Mouse (Mus musculus) limb, embryonic 14.5 days (tissue): ENCODE data around the gene Hps5. TPM values are rescaled to one million over a fixed set of nuclear protein-coding genes. Genes with fewer than 3 reads are reported as not detected.
A peak's percentile ranks its signal among the peaks of the same experiment; 100 is the strongest.

Experiments
- ATAC-seq: fragments of 200-750 bp; cut with Nextera tagmentation; 2 replicates; pipeline ENCODE4 v1.8.0; 2017; ENCODE audit warnings: low read depth, moderate number of reproducible peaks, moderate TSS enrichment; ENCODE audit not compliant: low FRiP score
- DNase-seq: peaks from one replicate; pipeline ENCODE4 v3.0.0-alpha.2; 2015; ENCODE audit warnings: low spot score
- H3K27ac ChIP-seq: fragments of 300-500 bp; sonication (generic); replicated peaks from 2 replicates; pipeline ENCODE4 v1.5.1; 2014; ENCODE audit warnings: low read depth, mild to moderate bottlenecking, low read length, moderate library complexity, mixed read lengths
- H3K27me3 ChIP-seq: fragments of 300-500 bp; sonication (generic); 2 replicates; pipeline ENCODE4 v1.6.1; 2014; ENCODE audit warnings: low read length, mixed read lengths; ENCODE audit not compliant: control insufficient read depth, insufficient read depth
- H3K36me3 ChIP-seq: fragments of 300-500 bp; sonication (generic); 2 replicates; pipeline ENCODE4 v1.6.1; 2014; ENCODE audit warnings: mild to moderate bottlenecking, low read length, moderate library complexity, mixed read lengths; ENCODE audit not compliant: control insufficient read depth, insufficient read depth
- H3K4me1 ChIP-seq: fragments of 300-500 bp; sonication (generic); 2 replicates; pipeline ENCODE4 v1.6.1; 2014; ENCODE audit warnings: antibody characterized with exemption, low read length, mixed read lengths; ENCODE audit not compliant: control insufficient read depth, insufficient read depth
- H3K4me2 ChIP-seq: fragments of 300-500 bp; sonication (generic); replicated peaks from 2 replicates; pipeline ENCODE4 v1.6.1; 2014; ENCODE audit warnings: low read depth, mild to moderate bottlenecking, low read length, moderate library complexity; ENCODE audit not compliant: severe bottlenecking
- H3K4me3 ChIP-seq: fragments of 300-500 bp; sonication (generic); replicated peaks from 2 replicates; pipeline ENCODE4 v1.5.1; 2014; ENCODE audit warnings: low read length
- H3K9ac ChIP-seq: fragments of 300-500 bp; sonication (generic); 2 replicates; pipeline ENCODE4 v1.6.1; 2014; ENCODE audit warnings: mild to moderate bottlenecking, low read depth, low read length, moderate library complexity; ENCODE audit not compliant: severe bottlenecking
- H3K9me3 ChIP-seq: fragments of 300-500 bp; sonication (generic); 2 replicates; pipeline ENCODE4 v1.6.1; 2016; ENCODE audit warnings: low read length; ENCODE audit not compliant: control insufficient read depth
- POLR2A ChIP-seq: fragments of 200-500 bp; IDR thresholded peaks from 2 replicates; pipeline ENCODE4 v1.8.0; 2012; ENCODE audit warnings: inconsistent platforms, mild to moderate bottlenecking, moderate library complexity, borderline replicate concordance; ENCODE audit not compliant: insufficient read depth, insufficient read length; ENCODE audit errors: extremely low read depth
- whole genome bisulfite sequencing: fragments of 180-500 bp; shearing (Covaris S2); extraction: QIAGEN DNeasy Blood & Tissue Kit; methylation state at CpG from one replicate; pipeline ENCODE4 v1.1.7; 2014; 5-methylcytosine and 5-hydroxymethylcytosine counted together
- polyA plus RNA-seq, 2 experiments: library from polyadenylated mRNA; depleted of rRNA in 1 of 2; stranded (reverse) in 1 of 2; unstranded in 1 of 2; fragments of >200 nt; fragmentation: Nextera tagmentation in 1 of 2; extraction: Ambion mirVana in 1 of 2; gene quantifications; 2 replicates each; pipeline versions ENCODE4 v1.2.1 to v1.2.3; 2012 to 2014

Hps5 gene
- polyA plus RNA-seq, 2 experiments: 20.6 to 34.2 TPM

DNA sequence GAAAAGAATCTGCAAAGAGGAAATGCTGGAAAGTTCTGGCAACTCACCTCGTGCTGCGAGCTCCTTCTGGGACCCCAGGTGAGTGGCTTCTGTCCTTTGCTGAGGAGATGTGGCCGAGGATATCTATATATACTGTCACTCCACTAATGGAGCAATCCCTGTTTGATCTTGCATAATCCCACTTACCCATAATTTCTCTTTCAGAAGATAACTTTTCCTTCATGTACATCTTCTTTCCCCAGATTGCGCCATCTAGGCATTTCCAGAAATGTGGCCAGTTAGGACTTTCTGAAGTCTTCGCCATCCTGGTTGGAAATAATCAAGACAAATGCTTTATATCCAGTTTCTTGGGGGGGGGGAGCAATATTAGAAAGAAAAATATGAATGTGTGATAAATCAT lies 80.3 kb downstream of the Hps5 start, which contains the start of gene Saa3:
Gene Saa3, minus strand, starts transcription at position 101 of the 400 bp plus-strand sequence.
- no peaks in the 10 kb centered on the region for H3K9me3 ChIP-seq
- no peaks in the 10 kb centered on the region for H3K27me3 ChIP-seq
- no peaks in the 10 kb centered on the region for H3K4me1 ChIP-seq
- no peak within 1 kb of the TSS for H3K4me2 ChIP-seq
- H3K4me3 ChIP-seq: no peak within 1 kb of the TSS
- ATAC-seq (no peak), DNase-seq (no peak)
- H3K27ac ChIP-seq: no peak within 1 kb of the TSS
- no peaks in the 10 kb centered on the region for H3K36me3 ChIP-seq
- no peak for TF ChIP-seq POLR2A
- no peak within 1 kb of the TSS for H3K9ac ChIP-seq
- WGBS: 85% methylated on average over 5 of the region's 5 CpGs

DNA sequence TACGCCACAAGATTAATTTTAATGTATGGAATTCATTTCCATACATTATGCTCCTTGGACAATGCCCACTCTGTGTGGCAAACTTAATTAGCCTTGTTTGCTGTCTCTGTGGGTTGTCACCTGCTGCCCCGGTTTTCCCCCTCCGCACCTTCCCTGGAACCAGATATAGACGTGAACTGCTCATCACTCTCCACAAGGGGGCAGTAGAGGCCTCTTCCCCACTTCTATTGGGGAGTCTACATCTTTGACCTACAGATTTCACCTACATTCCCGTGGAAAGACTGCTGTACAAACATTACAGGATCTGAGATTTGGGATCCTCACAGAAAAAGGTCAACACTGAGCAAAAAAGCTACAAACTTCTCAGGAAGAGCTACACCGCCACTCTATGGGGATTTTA lies 81.3 kb downstream of the Hps5 start:
- Histone ChIP-seq H3K4me3 (no peak overlapping the region), H3K4me2 (no peak overlapping the region), H3K9ac (no peak overlapping the region), H3K9me3 (no peaks in the 10 kb centered on the region), H3K36me3 (no peaks in the 10 kb centered on the region), H3K4me1 (peaks cover 3% of the 10 kb centered on the region; the same call in 1 of the 2 replicates), H3K27ac (no peak overlapping the region), H3K27me3 (no peaks in the 10 kb centered on the region)
- 34% methylated on average over 6 of the region's 6 CpGs for WGBS
- peak; percentile 57 for DNase-seq
- ATAC-seq: no peak
- TF ChIP-seq POLR2A: no peak

DNA sequence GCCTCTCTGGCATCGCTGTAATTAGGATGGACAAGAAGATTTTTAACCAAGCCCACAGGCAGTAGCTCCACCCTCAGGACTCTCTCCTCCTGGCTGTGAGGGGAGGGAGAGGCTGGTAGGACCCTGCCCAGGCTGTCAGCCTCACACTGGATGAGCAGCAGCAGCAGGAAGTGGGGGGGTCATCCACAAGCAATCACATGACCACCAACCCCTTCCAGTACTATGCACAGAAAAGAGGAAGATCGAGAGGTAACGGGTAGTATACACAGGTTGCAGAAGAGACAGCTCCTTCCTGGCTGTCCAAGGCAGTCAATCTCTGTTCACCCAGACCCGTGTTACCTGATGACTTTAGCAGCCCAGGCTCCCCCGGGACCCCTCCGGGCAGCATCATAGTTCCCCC lies 83.6 kb downstream of the Hps5 start:
- DNase-seq: no peak
- 77% methylated on average over 6 of the region's 6 CpGs for WGBS
- Histone ChIP-seq H3K9ac (no peak overlapping the region), H3K9me3 (no peaks in the 10 kb centered on the region), H3K4me1 (peaks cover 8% of the 10 kb centered on the region; the same call in 1 of the 2 replicates), H3K27ac (no peak overlapping the region), H3K4me3 (no peak overlapping the region), H3K36me3 (peaks cover 8% of the 10 kb centered on the region; the same call in 1 of the 2 replicates), H3K4me2 (no peak overlapping the region), H3K27me3 (no peaks in the 10 kb centered on the region)
- no peak for TF ChIP-seq POLR2A
- ATAC-seq: no peak

Other genes starting within 250 kb of the Hps5 start
- 12.2 and 12.8 TPM in 2 replicates for gene Sergef, start 156.3 kb downstream of the Hps5 start, polyA plus RNA-seq (2012; rRNA removed)
- 12.8 and 13.1 TPM in 2 replicates for gene Sergef, start 156.3 kb downstream of the Hps5 start, polyA plus RNA-seq (2014; fragmentation: Nextera tagmentation; extraction: Ambion mirVana)
- gene Tph1, start 123.5 kb downstream of the Hps5 start, polyA plus RNA-seq (2012; rRNA removed): 0.29 TPM in 2 replicates
- 1.1 and 1.6 TPM in 2 replicates for gene Tph1, start 123.5 kb downstream of the Hps5 start, polyA plus RNA-seq (2014; fragmentation: Nextera tagmentation; extraction: Ambion mirVana)
- gene Saal1, start 85.4 kb downstream of the Hps5 start, polyA plus RNA-seq (2012; rRNA removed): 20.8 and 21.4 TPM in 2 replicates
- gene Saal1, start 85.4 kb downstream of the Hps5 start, polyA plus RNA-seq (2014; fragmentation: Nextera tagmentation; extraction: Ambion mirVana): 30.6 and 33.4 TPM in 2 replicates
- 0.21 and 0.22 TPM in 2 replicates for gene Saa3, start 80.4 kb downstream of the Hps5 start, polyA plus RNA-seq (2012; rRNA removed)
- 0.19 and 0.33 TPM in 2 replicates for gene Saa3, start 80.4 kb downstream of the Hps5 start, polyA plus RNA-seq (2014; fragmentation: Nextera tagmentation; extraction: Ambion mirVana)
- 0.06 TPM in 1 of 2 replicates, not detected in the other for gene Saa4, start 63.5 kb downstream of the Hps5 start, polyA plus RNA-seq (2012; rRNA removed)
- not detected in 2 replicates for gene Saa4, start 63.5 kb downstream of the Hps5 start, polyA plus RNA-seq (2014; fragmentation: Nextera tagmentation; extraction: Ambion mirVana)
- 0.24 and 0.68 TPM in 2 replicates for gene Saa1, start 53.1 kb downstream of the Hps5 start, polyA plus RNA-seq (2012; rRNA removed)
- gene Saa1, start 53.1 kb downstream of the Hps5 start, polyA plus RNA-seq (2014; fragmentation: Nextera tagmentation; extraction: Ambion mirVana): 0.44 and 1.5 TPM in 2 replicates
- gene Saa2, start 44.3 kb downstream of the Hps5 start, polyA plus RNA-seq (2012; rRNA removed): 0.27 and 0.47 TPM in 2 replicates
- gene Saa2, start 44.3 kb downstream of the Hps5 start, polyA plus RNA-seq (2014; fragmentation: Nextera tagmentation; extraction: Ambion mirVana): 1.1 TPM in 2 replicates
- gene Gtf2h1, start within 50 bp of the Hps5 start, polyA plus RNA-seq (2012; rRNA removed): 24.3 and 34.2 TPM in 2 replicates
- gene Gtf2h1, start within 50 bp of the Hps5 start, polyA plus RNA-seq (2014; fragmentation: Nextera tagmentation; extraction: Ambion mirVana): 53.1 and 53.5 TPM in 2 replicates
- 692 and 736 TPM in 2 replicates for gene Ldha, start 45.4 kb upstream of the Hps5 start, polyA plus RNA-seq (2012; rRNA removed)
- gene Ldha, start 45.4 kb upstream of the Hps5 start, polyA plus RNA-seq (2014; fragmentation: Nextera tagmentation; extraction: Ambion mirVana): 1,461 and 1,594 TPM in 2 replicates
- 0.06 TPM in 1 of 2 replicates, not detected in the other for gene Ldhc, start 65.1 kb upstream of the Hps5 start, polyA plus RNA-seq (2012; rRNA removed)
- not detected in 2 replicates for gene Ldhc, start 65.1 kb upstream of the Hps5 start, polyA plus RNA-seq (2014; fragmentation: Nextera tagmentation; extraction: Ambion mirVana)
- gene Tsg101, start 123.9 kb upstream of the Hps5 start, polyA plus RNA-seq (2012; rRNA removed): 86.2 and 119 TPM in 2 replicates
- 189 and 197 TPM in 2 replicates for gene Tsg101, start 123.9 kb upstream of the Hps5 start, polyA plus RNA-seq (2014; fragmentation: Nextera tagmentation; extraction: Ambion mirVana)
- 9.4 and 10.2 TPM in 2 replicates for gene Uevld, start 162.5 kb upstream of the Hps5 start, polyA plus RNA-seq (2012; rRNA removed)
- 10.0 and 12.5 TPM in 2 replicates for gene Uevld, start 162.5 kb upstream of the Hps5 start, polyA plus RNA-seq (2014; fragmentation: Nextera tagmentation; extraction: Ambion mirVana)
- gene Gm9999, start 187.5 kb upstream of the Hps5 start, polyA plus RNA-seq (2012; rRNA removed): not detected in 2 replicates
- gene Gm9999, start 187.5 kb upstream of the Hps5 start, polyA plus RNA-seq (2014; fragmentation: Nextera tagmentation; extraction: Ambion mirVana): not detected in 2 replicates
- gene Spty2d1, start 212.3 kb upstream of the Hps5 start, polyA plus RNA-seq (2012; rRNA removed): 12.5 and 12.8 TPM in 2 replicates
- gene Spty2d1, start 212.3 kb upstream of the Hps5 start, polyA plus RNA-seq (2014; fragmentation: Nextera tagmentation; extraction: Ambion mirVana): 19.6 and 20.6 TPM in 2 replicates